ENCODE assay signal across 27 mouse cellular contexts in genomic region chrX:131663622-131664021, GRCm38 (mm10).
"Had no signal": no experiment of that assay in that cellular context is flagged by ENCODE, and none has a peak within 500 bp of the region (broad histone marks: within the 10 kb centered on the region; RNA-seq: fewer than 3 reads in every experiment).

No protein-coding gene starts in this region.

- H3K9me3 ChIP-seq: limb, embryonic 10.5 days; limb, embryonic 12.5 days; limb, embryonic 13.5 days; limb, embryonic 15.5 days; liver, embryonic 12.5 days; liver, embryonic 13.5 days; liver, embryonic 15.5 days; lung, embryonic 15.5 days; megakaryocyte, embryonic 14.5 days; midbrain, embryonic 12.5 days; midbrain, embryonic 13.5 days; midbrain, embryonic 15.5 days; neural tube, embryonic 12.5 days had no signal

- H3K36me3 ChIP-seq: limb, embryonic 10.5 days; limb, embryonic 12.5 days; limb, embryonic 13.5 days; limb, embryonic 15.5 days; liver, embryonic 12.5 days; liver, embryonic 13.5 days; liver, embryonic 15.5 days; lung, embryonic 15.5 days; midbrain, embryonic 12.5 days; midbrain, embryonic 13.5 days; midbrain, embryonic 15.5 days; neural tube, embryonic 12.5 days had no signal

- H3K9ac ChIP-seq: limb, embryonic 12.5 days; limb, embryonic 13.5 days; limb, embryonic 15.5 days; liver, embryonic 12.5 days; liver, embryonic 13.5 days; liver, embryonic 14.5 days; liver, embryonic 15.5 days; liver, postnatal 0 days; lung, embryonic 14.5 days; lung, embryonic 15.5 days; midbrain, embryonic 12.5 days; midbrain, embryonic 13.5 days; midbrain, embryonic 15.5 days; neural tube, embryonic 12.5 days had no signal

- H3K4me1 ChIP-seq: limb, embryonic 10.5 days; limb, embryonic 12.5 days; limb, embryonic 13.5 days; limb, embryonic 15.5 days; liver, embryonic 12.5 days; liver, embryonic 13.5 days; liver, embryonic 15.5 days; lung, embryonic 15.5 days; megakaryocyte, embryonic 14.5 days; midbrain, embryonic 12.5 days; midbrain, embryonic 13.5 days; midbrain, embryonic 15.5 days; neural tube, embryonic 12.5 days had no signal

- H3K4me3 ChIP-seq: limb, embryonic 10.5 days; limb, embryonic 12.5 days; limb, embryonic 13.5 days; limb, embryonic 15.5 days; liver, embryonic 12.5 days; liver, embryonic 13.5 days; liver, embryonic 15.5 days; lung, embryonic 15.5 days; megakaryocyte, embryonic 14.5 days; midbrain, embryonic 12.5 days; midbrain, embryonic 13.5 days; midbrain, embryonic 15.5 days; myocyte; neural tube, embryonic 12.5 days had no signal

- DNase-seq: left cerebral cortex, postnatal 4 days; liver; liver, embryonic 13.5 days; liver, postnatal 0 days; lung, adult 18-20 months; lung, adult 2 months; lung, embryonic 14.5 days; lung, postnatal 10 days; lung, postnatal 14 days; lung, postnatal 36 days; lung, postnatal 4 days; midbrain, embryonic 14.5 days had no signal

- H3K27ac ChIP-seq: limb, embryonic 10.5 days; limb, embryonic 12.5 days; limb, embryonic 13.5 days; limb, embryonic 15.5 days; liver, embryonic 12.5 days; liver, embryonic 13.5 days; liver, embryonic 14.5 days; liver, embryonic 15.5 days; lung, embryonic 15.5 days; macrophage; midbrain, embryonic 12.5 days; midbrain, embryonic 13.5 days; midbrain, embryonic 15.5 days; neural tube, embryonic 12.5 days had no signal

- H3K27me3 ChIP-seq: limb, embryonic 12.5 days; limb, embryonic 13.5 days; limb, embryonic 15.5 days; liver, embryonic 12.5 days; liver, embryonic 13.5 days; liver, embryonic 15.5 days; lung, embryonic 15.5 days; megakaryocyte, embryonic 14.5 days; midbrain, embryonic 12.5 days; midbrain, embryonic 13.5 days; midbrain, embryonic 15.5 days; neural tube, embryonic 12.5 days had no signal
